Mouse (Mus musculus) spleen, embryonic (tissue): Measurements from ENCODE around the gene Alg1.

Source experiments
- CTCF ChIA-PET: fragments of 350-600 bp; sonication (Branson Sonifier 250); formaldehyde crosslinking; loops from one replicate; lab custom pipeline; 2022; lab: Charles Lee

Gene Alg1

DNA sequence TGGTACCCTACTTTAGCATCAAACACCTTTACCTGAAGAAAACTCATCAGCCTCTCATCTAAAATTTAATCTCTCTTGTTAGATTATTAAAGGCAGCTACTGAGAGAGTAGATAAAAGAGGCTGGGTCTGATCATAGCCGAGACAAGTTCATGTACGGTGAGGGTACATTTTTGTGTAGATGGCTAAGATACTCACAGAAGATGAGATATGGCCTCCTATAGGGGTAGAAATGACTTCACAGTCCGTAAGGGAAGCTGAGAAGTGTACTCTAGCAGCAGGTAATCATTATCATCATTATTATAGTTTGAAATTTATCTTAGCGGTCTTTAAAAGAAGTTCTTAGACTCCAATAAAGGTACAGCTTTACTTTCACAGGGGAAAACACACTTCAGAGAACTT is 439 bp upstream of the Alg1 start:
- CTCF ChIA-PET = no interaction called here

GRCm38 (mm10) chr16:5242355-5242754 is 8.9 kb downstream of the Alg1 start:
- CTCF ChIA-PET = interaction anchor here (0.9 kb wide), 1 partner anchor 12 kb away, joined by 3 read pairs; no protein-coding TSS in a partner anchor

DNA sequence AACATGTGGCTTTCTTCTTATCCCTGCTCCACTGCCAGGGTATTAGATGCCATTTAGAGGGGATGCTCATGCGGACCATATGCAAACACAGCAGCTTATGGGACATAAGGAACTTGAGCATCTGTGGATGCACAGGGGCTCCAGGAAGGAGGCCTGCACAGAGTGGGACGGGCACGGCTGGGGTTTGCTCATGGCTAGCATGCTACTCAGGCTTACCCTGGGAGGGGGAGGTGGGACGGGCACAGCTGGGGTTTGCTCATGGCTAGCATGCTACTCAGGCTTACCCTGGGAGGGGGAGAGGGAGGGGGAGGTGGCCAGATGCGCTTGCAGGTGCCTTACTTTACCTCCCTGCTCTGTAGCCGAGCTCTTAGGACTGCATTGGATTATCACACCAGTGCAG is 9.5 kb downstream of the Alg1 start:
- CTCF ChIA-PET = interaction anchor here (0.7 to 0.9 kb wide), 2 partner anchors 11 kb away, joined by 3 to 4 read pairs; no protein-coding TSS in a partner anchor

DNA sequence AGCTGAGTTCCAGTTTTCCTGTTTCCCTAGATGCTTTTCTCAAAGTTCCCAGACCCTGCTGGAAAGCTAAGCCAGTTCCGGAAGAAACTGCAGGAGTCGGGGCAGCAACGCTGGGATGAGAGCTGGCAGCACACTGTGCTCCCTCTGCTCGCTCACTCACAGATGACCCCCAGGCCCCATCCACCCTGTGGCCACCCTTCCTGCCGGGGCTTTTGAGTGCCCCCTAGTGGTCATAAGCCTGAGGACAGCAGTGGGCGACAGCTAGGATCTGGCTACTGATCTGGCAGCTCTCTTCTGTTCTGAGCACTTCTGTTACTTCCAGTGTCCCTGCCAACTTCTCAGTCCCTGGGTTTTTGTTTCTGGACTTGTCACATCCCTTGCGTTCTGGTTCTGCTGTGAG is 11.0 kb downstream of the Alg1 start:
- CTCF ChIA-PET = interaction anchor here (0.7 kb wide), 1 partner anchor 1316 kb away, joined by 3 read pairs; no protein-coding TSS in a partner anchor

GRCm38 (mm10) chr16:5250891-5251290 is 17.5 kb downstream of the Alg1 start:
- CTCF ChIA-PET = interaction anchor here (1.1 kb wide), 1 partner anchor 13 kb away, joined by 3 read pairs; no protein-coding TSS in a partner anchor

DNA sequence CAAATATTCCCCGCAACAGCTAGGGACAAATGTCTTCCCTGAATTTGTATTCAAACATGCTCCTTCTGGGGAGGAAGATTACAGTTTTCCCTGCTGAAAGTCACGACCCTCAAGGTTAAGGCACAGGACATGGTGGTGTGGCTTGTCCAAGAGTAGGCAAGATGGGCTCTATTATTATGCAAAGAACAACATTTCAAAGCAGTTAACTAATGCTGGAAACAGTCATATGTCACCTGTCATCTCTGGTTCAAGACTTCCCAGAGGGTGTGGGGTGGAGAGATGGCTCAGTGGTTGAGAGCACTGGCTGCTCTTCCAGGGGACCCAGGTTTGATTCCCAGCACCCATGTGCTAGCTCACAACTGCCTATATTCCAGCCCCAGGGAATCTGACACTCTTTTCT is 18.8 kb downstream of the Alg1 start:
- CTCF ChIA-PET = interaction anchor here (0.7 kb wide), 1 partner anchor 471 kb away, joined by 4 read pairs; no protein-coding TSS in a partner anchor

GRCm38 (mm10) chr16:5254346-5255025 is 21.1 kb downstream of the Alg1 start:
- CTCF ChIA-PET = interaction anchor here (1.4 kb wide), 1 partner anchor 12 kb away, joined by 3 read pairs; no protein-coding TSS in a partner anchor

- CTCF ChIA-PET = interaction anchor here (1.4 kb wide), 1 partner anchor 13 kb away, joined by 3 read pairs; no protein-coding TSS in a partner anchor
These were observed 21.8 kb downstream of the Alg1 start for GRCm38 (mm10) chr16:5255081-5255740.

- CTCF ChIA-PET = interaction anchor here (0.7 kb wide), 1 partner anchor 59 kb away, joined by 3 read pairs; no protein-coding TSS in a partner anchor
These were observed 22.5 kb downstream of the Alg1 start, which contains the start of gene Eef2kmt for GRCm38 (mm10) chr16:5255779-5256496. Gene Eef2kmt (minus strand): TSS chr16:5255983.

- CTCF ChIA-PET = no interaction called here
These were observed 29.7 kb downstream of the Alg1 start for GRCm38 (mm10) chr16:5263156-5263555.

DNA sequence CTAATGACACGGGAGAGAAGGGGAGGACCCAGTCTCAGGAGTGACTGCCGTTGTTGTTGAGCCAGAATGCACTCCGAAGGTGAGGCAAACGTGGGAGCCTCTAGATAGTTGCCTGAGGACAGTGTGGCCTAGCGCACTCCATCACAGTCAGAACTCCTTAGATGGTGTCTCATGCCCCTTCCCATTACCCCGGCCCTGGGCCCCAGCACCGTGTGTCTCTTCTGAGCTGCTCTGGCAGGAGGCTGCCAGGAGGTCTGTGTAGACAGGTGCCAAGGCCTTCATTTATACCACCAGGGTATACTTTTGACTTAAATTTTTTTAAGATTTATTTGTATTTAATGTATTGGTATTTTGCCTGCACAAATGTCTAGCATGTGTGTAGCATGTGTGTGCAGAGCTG is 30.5 kb downstream of the Alg1 start:
- CTCF ChIA-PET = no interaction called here

DNA sequence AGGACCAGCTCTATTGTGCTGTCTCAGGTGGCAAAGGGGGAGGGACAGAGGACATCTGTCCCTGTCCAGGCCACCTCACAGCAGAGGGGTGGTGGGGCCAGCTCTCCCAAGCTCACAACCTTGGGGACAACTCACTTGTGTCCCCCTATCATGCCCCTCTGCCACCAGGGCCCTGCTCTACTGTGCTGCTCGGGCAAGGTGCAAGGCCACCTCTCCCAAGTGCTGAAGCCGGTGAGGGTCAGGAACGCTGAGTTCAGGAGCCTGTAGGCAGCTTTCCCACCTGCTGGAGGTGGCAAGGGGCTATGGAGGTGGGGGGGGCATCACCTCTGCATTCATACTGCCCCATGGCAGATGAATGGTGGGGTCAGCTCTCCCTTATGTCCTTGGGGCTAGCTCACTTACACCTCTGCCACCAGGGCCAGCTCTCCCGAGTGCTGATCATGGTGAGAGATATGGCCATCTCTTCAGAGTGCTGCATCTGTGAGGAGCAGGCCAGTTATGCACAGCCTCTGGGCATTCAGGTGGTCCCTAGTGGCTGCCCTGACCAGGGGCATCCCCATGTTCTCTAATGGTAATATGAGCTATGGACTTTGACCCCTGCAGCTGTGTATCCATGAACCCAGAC is 38.1 kb downstream of the Alg1 start:
- CTCF ChIA-PET = no interaction called here

DNA sequence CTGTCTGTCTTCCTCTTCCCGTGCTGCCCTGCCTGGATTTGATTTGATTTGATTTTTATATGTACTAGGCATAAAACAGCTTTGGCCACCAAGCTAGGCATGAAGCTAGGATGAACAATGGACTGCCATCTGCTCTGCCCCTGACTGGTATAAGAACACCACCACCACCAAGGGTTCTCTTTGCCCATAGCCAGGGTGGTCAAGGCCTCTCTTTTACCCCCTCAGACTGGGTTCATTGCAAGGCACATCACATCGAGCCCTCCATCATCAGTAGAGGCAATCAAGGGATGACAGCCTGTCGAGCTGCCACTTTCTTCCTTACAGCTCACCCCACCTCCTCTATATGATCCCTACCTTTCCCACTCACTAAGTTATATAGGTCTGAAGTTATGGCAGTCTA is 39.0 kb downstream of the Alg1 start:
- CTCF ChIA-PET = no interaction called here

- CTCF ChIA-PET = no interaction called here
These were observed 46.3 kb downstream of the Alg1 start for GRCm38 (mm10) chr16:5279571-5280222.

GRCm38 (mm10) chr16:5282686-5283085 is 49.3 kb downstream of the Alg1 start:
- CTCF ChIA-PET = no interaction called here

DNA sequence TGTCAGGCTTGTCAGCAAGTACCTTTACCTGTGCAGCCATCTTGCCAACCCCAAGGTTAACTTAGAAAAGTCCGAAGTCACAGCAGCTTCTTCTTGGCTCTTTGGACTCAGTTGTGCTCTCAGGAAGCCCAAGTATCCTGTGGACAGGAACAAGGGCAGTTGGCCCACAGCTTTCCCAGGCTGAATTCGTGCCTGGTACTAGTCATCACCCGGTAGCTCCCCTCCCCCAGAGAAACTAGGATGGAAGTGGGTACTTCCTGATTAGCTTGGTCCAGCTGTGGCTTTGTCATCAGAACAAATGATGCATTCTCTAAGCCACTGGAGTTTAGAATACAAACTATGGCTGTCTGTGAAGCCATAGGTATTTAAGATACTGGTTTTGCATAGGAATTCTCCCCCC is 52.0 kb downstream of the Alg1 start:
- CTCF ChIA-PET = interaction anchor here (0.6 kb wide), 1 partner anchor 1045 kb away, joined by 11 read pairs; no protein-coding TSS in a partner anchor
